Mouse (Mus musculus) thymus, adult 2 months (tissue): ENCODE measurements at regions not wholly inside any gene's neighbourhood (a gene's known extent, or its start where the extent isn't known, plus 50 kb on each side); places are given as distances from the start of the nearest gene placed in this dataset.

ENCODE experiments used
- DNase-seq: peaks from one replicate; pipeline ENCODE4 v3.0.0; 2021
- H3K27ac ChIP-seq: fragments of 200-500 bp; 2 replicates; pipeline ENCODE4 v1.5.1; 2012; ENCODE audit warnings: low read length, control low read depth; ENCODE audit not compliant: control insufficient read depth, insufficient read depth
- H3K27me3 ChIP-seq: fragments of 200-500 bp; 2 replicates; pipeline ENCODE4 v1.6.1; 2012; ENCODE audit warnings: mild to moderate bottlenecking, low read length, moderate library complexity, mixed read lengths; ENCODE audit not compliant: control insufficient read depth, insufficient read depth
- H3K36me3 ChIP-seq: fragments of 200-500 bp; 2 replicates; pipeline ENCODE4 v1.6.1; 2012; ENCODE audit warnings: mild to moderate bottlenecking, low read length, moderate library complexity; ENCODE audit not compliant: control insufficient read depth, insufficient read depth
- H3K4me1 ChIP-seq: fragments of 200-500 bp; replicated peaks from 2 replicates; pipeline ENCODE4 v1.6.1; 2012; ENCODE audit warnings: low read length; ENCODE audit not compliant: control insufficient read depth, insufficient read depth
- H3K4me3 ChIP-seq: fragments of 200-500 bp; 2 replicates; pipeline ENCODE4 v1.5.1; 2012; ENCODE audit warnings: mild to moderate bottlenecking, low read length, control low read depth, moderate library complexity; ENCODE audit not compliant: control insufficient read depth, insufficient read depth
- CTCF ChIP-seq: fragments of 200-500 bp; IDR thresholded peaks from 2 replicates; pipeline ENCODE4 v1.5.1; 2012; ENCODE audit warnings: mild to moderate bottlenecking, control low read depth, low read length, moderate library complexity, borderline replicate concordance; ENCODE audit not compliant: control insufficient read depth, poor library complexity, insufficient read depth; ENCODE audit errors: extremely low read depth
- POLR2A ChIP-seq: fragments of 200-500 bp; IDR thresholded peaks from 2 replicates; pipeline ENCODE4 v1.6.1; 2012; ENCODE audit warnings: mild to moderate bottlenecking, low read length, control low read depth, moderate library complexity; ENCODE audit not compliant: control insufficient read depth, poor library complexity, insufficient read depth; ENCODE audit errors: extremely low read depth
- WGBS: fragments of 180-500 bp; shearing (Covaris S2); methylation state at CpG from one replicate; pipeline ENCODE4 v1.1.7; 2018; 5-methylcytosine and 5-hydroxymethylcytosine counted together

DNA sequence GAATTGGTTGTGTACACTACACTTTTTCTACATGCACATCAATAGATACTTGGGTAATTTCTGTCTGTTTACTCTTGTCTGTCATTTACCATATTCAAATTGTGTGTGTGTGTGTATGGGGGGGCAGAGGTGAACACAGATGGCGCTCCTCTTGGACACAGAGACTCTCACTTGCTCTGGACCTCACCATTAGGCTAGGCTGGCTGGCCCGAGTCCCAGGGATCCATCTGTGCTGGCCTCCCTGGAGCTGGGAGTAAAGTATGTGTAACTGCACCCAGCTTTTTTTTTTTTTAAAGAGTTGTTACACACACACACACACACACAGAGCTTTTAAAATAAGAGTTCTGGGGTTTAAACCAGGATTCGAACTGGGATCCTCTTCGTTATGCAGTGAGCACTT lies 124.5 kb upstream of the Arhgap5 start:
- TF ChIP-seq CTCF (no peak), POLR2A (no peak)
- Histone ChIP-seq H3K36me3 (no peaks in the 10 kb centered on the region), H3K27ac (no peak overlapping the region), H3K4me1 (no peaks in the 10 kb centered on the region; the same call in 1 of the 2 replicates), H3K4me3 (no peak overlapping the region), H3K27me3 (no peaks in the 10 kb centered on the region)
- 97% methylated on average over 4 of the region's 4 CpGs for WGBS
- no peak for DNase-seq

DNA sequence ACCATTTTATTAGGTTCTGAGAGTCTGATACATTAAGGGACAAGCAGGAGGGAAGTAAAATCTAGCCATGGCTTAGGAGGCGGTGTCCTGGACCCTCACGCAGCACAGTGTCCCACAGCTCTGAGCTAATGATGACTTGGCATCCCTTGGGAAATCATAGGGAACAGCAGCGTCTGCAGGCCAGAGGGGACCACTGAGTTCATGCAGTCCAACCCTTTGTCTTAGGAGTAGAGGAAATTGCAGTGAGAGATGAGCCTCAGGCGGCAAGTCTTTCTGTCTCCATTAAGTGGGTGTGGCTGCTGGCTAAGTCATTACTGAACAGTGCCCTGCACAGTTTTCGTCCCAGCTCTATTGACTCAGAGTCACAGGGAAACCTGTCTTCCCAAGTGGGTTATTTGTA lies 123.8 kb upstream of the Arhgap5 start:
- Histone ChIP-seq H3K36me3 (no peaks in the 10 kb centered on the region), H3K27ac (no peak overlapping the region), H3K4me3 (no peak overlapping the region), H3K27me3 (no peaks in the 10 kb centered on the region), H3K4me1 (no peaks in the 10 kb centered on the region; the same call in 1 of the 2 replicates)
- 94% methylated on average over 5 of the region's 5 CpGs for WGBS
- no peak for DNase-seq
- TF ChIP-seq POLR2A (no peak), CTCF (no peak)

GRCm38 (mm10) chr12:52381161-52381967 lies 122.4 kb upstream of the Arhgap5 start:
- H3K27ac ChIP-seq, result no peak overlapping the region

DNA sequence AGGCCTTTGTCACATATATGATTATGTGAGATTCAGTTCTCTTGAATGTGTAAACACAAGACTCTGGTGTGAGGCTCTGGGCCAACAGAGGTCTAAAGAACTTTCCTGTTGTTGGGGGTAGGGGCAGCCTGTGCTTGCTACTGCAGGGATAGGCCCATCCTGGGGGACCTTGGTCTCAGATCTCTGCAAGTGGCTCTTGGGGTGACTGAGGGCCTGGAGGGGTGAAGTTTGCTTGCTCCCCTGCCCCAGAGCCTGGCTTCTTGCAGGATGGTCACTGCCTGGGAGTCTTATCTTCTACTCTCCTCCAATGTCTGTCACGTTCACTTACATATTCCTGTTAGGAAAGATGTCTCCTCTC lies 121.8 kb upstream of the Arhgap5 start:
- H3K27me3 ChIP-seq, result no peaks in the 10 kb centered on the region
- WGBS, result 100% methylated on average over 1 of the region's 1 CpGs
- no peaks in the 10 kb centered on the region; the same call in 1 of the 2 replicates for H3K4me1 ChIP-seq
- no peaks in the 10 kb centered on the region for H3K36me3 ChIP-seq
- no peak for DNase-seq
- no peak for TF ChIP-seq POLR2A
- TF ChIP-seq CTCF, result no peak
- H3K27ac ChIP-seq, result no peak overlapping the region
- H3K4me3 ChIP-seq, result no peak overlapping the region

More at GRCm38 (mm10) chr12:52381161-52381967, 122.4 kb upstream of the Arhgap5 start:
- DNase-seq, result no peak
- Histone ChIP-seq H3K36me3 (no peaks in the 10 kb centered on the region), H3K4me3 (no peak overlapping the region), H3K4me1 (no peaks in the 10 kb centered on the region; the same call in 1 of the 2 replicates), H3K27me3 (no peaks in the 10 kb centered on the region)
- TF ChIP-seq POLR2A, result no peak
- TF ChIP-seq CTCF, result no peak
- 96% methylated on average over 18 of the region's 18 CpGs for WGBS

- no peak overlapping the region for H3K4me3 ChIP-seq
- H3K4me1 ChIP-seq, result no peaks in the 10 kb centered on the region; the same call in 1 of the 2 replicates
- H3K27ac ChIP-seq, result no peak overlapping the region
- no peak for DNase-seq
- 21% methylated on average over 7 of the region's 7 CpGs for WGBS
- no peaks in the 10 kb centered on the region for H3K36me3 ChIP-seq
- TF ChIP-seq POLR2A (no peak), CTCF (no peak)
- H3K27me3 ChIP-seq, result no peaks in the 10 kb centered on the region
Observed at GRCm38 (mm10) chr12:52382832-52383580, 120.8 kb upstream of the Arhgap5 start.

- WGBS, result 92% methylated on average over 5 of the region's 5 CpGs
- Histone ChIP-seq H3K4me3 (no peak overlapping the region), H3K4me1 (no peaks in the 10 kb centered on the region), H3K27me3 (no peaks in the 10 kb centered on the region), H3K36me3 (no peaks in the 10 kb centered on the region), H3K27ac (no peak overlapping the region)
- DNase-seq, result no peak
- TF ChIP-seq POLR2A (no peak), CTCF (no peak)
Observed at GRCm38 (mm10) chr12:52389552-52389951, 114.2 kb upstream of the Arhgap5 start.

- no peak overlapping the region for H3K4me3 ChIP-seq
- no peaks in the 10 kb centered on the region for H3K36me3 ChIP-seq
- 19% methylated on average over 4 of the region's 4 CpGs for WGBS
- H3K27ac ChIP-seq, result no peak overlapping the region
- no peak for TF ChIP-seq POLR2A
- TF ChIP-seq CTCF, result no peak
- H3K27me3 ChIP-seq, result no peaks in the 10 kb centered on the region
- no peaks in the 10 kb centered on the region for H3K4me1 ChIP-seq
- DNase-seq, result no peak
Observed at GRCm38 (mm10) chr12:52390242-52390641, 113.5 kb upstream of the Arhgap5 start.
